ENCODE assay signal across 14 mouse cellular contexts in genomic region chr14:27717364-27717763, GRCm38 (mm10).
"Had no signal": no experiment of that assay in that cellular context is flagged by ENCODE, and none has a peak within 500 bp of the region (broad histone marks: within the 10 kb centered on the region; RNA-seq: fewer than 3 reads in every experiment).

No protein-coding gene starts in this region.

- H3K36me3 ChIP-seq: kidney, embryonic 15.5 days; liver, embryonic 13.5 days had no signal

- H3K4me3 ChIP-seq: kidney, embryonic 15.5 days; left cerebral cortex, adult 2 months; liver, embryonic 13.5 days; myocyte had no signal

- DNase-seq: kidney, adult 11 months; kidney, adult 8-10 months; kidney, postnatal 10 days; kidney, postnatal 4 days; layer of hippocampus, postnatal 36 days; liver, embryonic 13.5 days; lung, adult 2 months; lung, postnatal 14 days; lung, postnatal 4 days; thymus, adult 18-20 months; thymus, postnatal 36 days had no signal

- H3K9ac ChIP-seq: kidney, embryonic 15.5 days; liver, embryonic 13.5 days had no signal

- H3K27ac ChIP-seq: kidney, embryonic 15.5 days; left cerebral cortex, adult 2 months; liver, embryonic 13.5 days had no signal

- H3K4me1 ChIP-seq: kidney, embryonic 15.5 days; liver, embryonic 13.5 days had no signal

- H3K27me3 ChIP-seq: kidney, embryonic 15.5 days; liver, embryonic 13.5 days had no signal
